Mouse (Mus musculus): Measurements from ENCODE around the gene Atxn2l. TPM values are rescaled to one million over a fixed set of nuclear protein-coding genes. Genes with fewer than 3 reads are reported as not detected.
"Not testable (repeated sequence)": the region's sequence is repeated elsewhere in the genome, so short reads cannot be mapped to it uniquely, and the experiment has no call there.

Atxn2l gene
- polyA plus RNA-seq, 1 experiment from 2014 or later, result 58.6 TPM

DNA sequence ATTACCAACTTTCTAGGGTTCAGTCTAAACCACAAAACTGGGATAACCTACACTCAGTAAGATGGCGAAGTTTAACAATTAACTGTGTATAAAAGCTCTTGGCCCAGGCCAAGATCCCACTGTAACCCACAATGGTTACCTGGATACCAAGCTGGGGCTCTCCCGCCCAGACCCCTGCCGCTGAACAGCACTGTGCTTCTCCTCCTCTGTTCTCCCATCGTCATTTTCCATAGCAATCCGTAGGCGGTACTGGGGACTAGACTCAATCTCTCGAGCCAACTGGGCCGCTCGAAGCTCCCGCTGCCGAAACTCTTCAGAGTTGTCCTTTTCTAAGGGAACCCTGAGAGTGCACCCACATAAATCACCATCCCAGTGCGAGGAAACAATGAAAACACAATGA, 5.3 kb downstream of the Atxn2l start:
- Histone ChIP-seq H3K27me3 (ENCODE audit: control insufficient read depth, insufficient read depth, low read length) (no peaks in the 10 kb centered on the region), H3K36me3 (ENCODE audit: control insufficient read depth, insufficient read depth, low read length) (peaks cover 64% of the 10 kb centered on the region), H3K4me3 (ENCODE audit: low read depth, low read length) (no peak overlapping the region), H3K27ac (ENCODE audit: low read depth, low read length) (no peak overlapping the region), H3K9ac (ENCODE audit: low read length) (no peak overlapping the region), H3K4me1 (ENCODE audit: control insufficient read depth, insufficient read depth, low read length) (peaks cover 4% of the 10 kb centered on the region; the same call in 1 of the 2 replicates), H3K4me2 (no peak overlapping the region), H3K9me3 (ENCODE audit: control insufficient read depth, low read length) (no peaks in the 10 kb centered on the region)
- ATAC-seq (ENCODE audit: low FRiP score), result no peak
- DNase-seq (ENCODE audit: low spot score, missing footprints), result peak; percentile 73
- 95% methylated on average over 12 of the region's 12 CpGs for WGBS

- DNase-seq (ENCODE audit: low spot score, missing footprints) (peak; percentile 21), ATAC-seq (ENCODE audit: low FRiP score) (no peak)
- WGBS, result 91% methylated on average over 5 of the region's 5 CpGs
Observed at GRCm38 (mm10) chr7:126496475-126496874, 6.8 kb downstream of the Atxn2l start.

DNA sequence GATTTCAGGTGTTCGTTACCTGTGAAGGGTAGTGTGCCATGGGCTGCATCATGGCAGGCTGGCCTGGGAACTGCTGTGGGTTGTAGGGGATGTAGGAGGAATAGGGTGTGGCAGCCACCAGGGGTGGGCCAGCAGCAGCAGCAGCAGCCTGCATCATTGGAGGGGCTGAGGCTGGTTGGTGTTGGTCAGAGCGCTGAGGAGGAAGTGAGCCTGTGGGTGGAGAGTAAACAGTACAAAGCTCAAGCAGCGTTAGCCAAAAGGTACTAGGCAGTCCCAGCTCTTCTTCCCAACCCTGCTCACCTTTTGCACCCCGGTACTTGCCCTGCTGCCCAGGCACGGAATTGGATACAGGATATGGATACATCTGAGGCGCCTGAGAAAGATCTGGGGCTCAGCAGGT, 9.1 kb downstream of the Atxn2l start:
- 86% methylated on average over 6 of the region's 6 CpGs for WGBS
- H3K4me1 ChIP-seq (ENCODE audit: control insufficient read depth, insufficient read depth, low read length), result no peaks in the 10 kb centered on the region
- peaks cover 53% of the 10 kb centered on the region for H3K36me3 ChIP-seq (ENCODE audit: control insufficient read depth, insufficient read depth, low read length)
- no peak overlapping the region for H3K27ac ChIP-seq (ENCODE audit: low read depth, low read length)
- no peak overlapping the region for H3K4me2 ChIP-seq
- DNase-seq (ENCODE audit: low spot score, missing footprints), result no peak
- no peaks in the 10 kb centered on the region for H3K9me3 ChIP-seq (ENCODE audit: control insufficient read depth, low read length)
- H3K9ac ChIP-seq (ENCODE audit: low read length), result no peak overlapping the region
- H3K27me3 ChIP-seq (ENCODE audit: control insufficient read depth, insufficient read depth, low read length), result no peaks in the 10 kb centered on the region
- H3K4me3 ChIP-seq (ENCODE audit: low read depth, low read length), result no peak overlapping the region
- ATAC-seq (ENCODE audit: low FRiP score), result no peak

More at GRCm38 (mm10) chr7:126496475-126496874, 6.8 kb downstream of the Atxn2l start:
- Histone ChIP-seq H3K27me3 (ENCODE audit: control insufficient read depth, insufficient read depth, low read length) (no peaks in the 10 kb centered on the region), H3K36me3 (ENCODE audit: control insufficient read depth, insufficient read depth, low read length) (peaks cover 71% of the 10 kb centered on the region), H3K4me2 (no peak overlapping the region), H3K4me1 (ENCODE audit: control insufficient read depth, insufficient read depth, low read length) (peaks cover 4% of the 10 kb centered on the region; the same call in 1 of the 2 replicates), H3K9ac (ENCODE audit: low read length) (no peak overlapping the region), H3K27ac (ENCODE audit: low read depth, low read length) (no peak overlapping the region), H3K4me3 (ENCODE audit: low read depth, low read length) (no peak overlapping the region), H3K9me3 (ENCODE audit: control insufficient read depth, low read length) (no peaks in the 10 kb centered on the region)

GRCm38 (mm10) chr7:126491973-126492372, 11.3 kb downstream of the Atxn2l start:
- peaks cover 6% of the 10 kb centered on the region; the same call in 1 of the 2 replicates for H3K4me1 ChIP-seq (ENCODE audit: control insufficient read depth, insufficient read depth, low read length)
- no peak overlapping the region for H3K4me2 ChIP-seq
- no peak for ATAC-seq (ENCODE audit: low FRiP score)
- DNase-seq (ENCODE audit: low spot score, missing footprints), result no peak
- H3K27ac ChIP-seq (ENCODE audit: low read depth, low read length), result no peak overlapping the region
- no peak overlapping the region for H3K9ac ChIP-seq (ENCODE audit: low read length)
- 65% methylated on average over 11 of the region's 11 CpGs for WGBS
- peaks cover 35% of the 10 kb centered on the region for H3K36me3 ChIP-seq (ENCODE audit: control insufficient read depth, insufficient read depth, low read length)
- no peak overlapping the region for H3K4me3 ChIP-seq (ENCODE audit: low read depth, low read length)
- no peaks in the 10 kb centered on the region for H3K27me3 ChIP-seq (ENCODE audit: control insufficient read depth, insufficient read depth, low read length)
- H3K9me3 ChIP-seq (ENCODE audit: control insufficient read depth, low read length), result no peaks in the 10 kb centered on the region

GRCm38 (mm10) chr7:126491005-126491404, 12.2 kb downstream of the Atxn2l start:
- Histone ChIP-seq H3K9me3 (ENCODE audit: control insufficient read depth, low read length) (no peaks in the 10 kb centered on the region), H3K27ac (ENCODE audit: low read depth, low read length) (no peak overlapping the region), H3K4me2 (no peak overlapping the region), H3K4me3 (ENCODE audit: low read depth, low read length) (no peak overlapping the region), H3K27me3 (ENCODE audit: control insufficient read depth, insufficient read depth, low read length) (no peaks in the 10 kb centered on the region), H3K9ac (ENCODE audit: low read length) (no peak overlapping the region), H3K36me3 (ENCODE audit: control insufficient read depth, insufficient read depth, low read length) (peaks cover 32% of the 10 kb centered on the region), H3K4me1 (ENCODE audit: control insufficient read depth, insufficient read depth, low read length) (peaks cover 6% of the 10 kb centered on the region; the same call in 1 of the 2 replicates)
- 91% methylated on average over 1 of the region's 1 CpGs for WGBS
- ATAC-seq (ENCODE audit: low FRiP score) (no peak), DNase-seq (ENCODE audit: low spot score, missing footprints) (no peak)

GRCm38 (mm10) chr7:126487617-126488385, 15.4 kb downstream of the Atxn2l start:
- WGBS, result 23% methylated on average over 22 of the region's 25 CpGs

DNA sequence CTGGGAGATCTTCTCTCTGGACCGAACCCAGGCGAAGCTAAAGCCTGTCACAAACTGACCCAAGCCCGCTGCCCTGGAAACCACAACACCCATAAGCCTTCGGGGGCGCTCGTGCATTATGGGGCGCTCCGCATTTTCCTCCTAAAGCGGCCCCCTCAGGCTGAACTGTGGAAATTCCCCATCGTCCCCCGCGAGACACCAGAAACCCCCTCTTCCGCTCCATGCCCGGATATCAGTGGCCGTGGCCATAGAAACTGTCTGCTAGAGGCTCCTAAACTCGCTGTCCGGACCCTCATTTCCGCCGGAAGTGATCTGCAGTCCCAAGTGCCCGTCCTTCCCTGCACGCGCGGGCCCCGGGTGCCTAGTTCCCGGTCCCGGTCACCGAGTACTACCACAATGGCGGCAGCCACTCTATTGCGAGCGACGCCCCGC, 16.2 kb downstream of the Atxn2l start, which contains the start of gene Tufm:
Gene Tufm, plus strand, starts transcription at position 310 of the 432 bp plus-strand sequence.
- no peaks in the 10 kb centered on the region for H3K27me3 ChIP-seq (ENCODE audit: control insufficient read depth, insufficient read depth, low read length)
- H3K4me3 ChIP-seq (ENCODE audit: low read depth, low read length), result peak within 1 kb of the TSS; percentile 64
- H3K4me1 ChIP-seq (ENCODE audit: control insufficient read depth, insufficient read depth, low read length), result peaks cover 6% of the 10 kb centered on the region; the same call in 1 of the 2 replicates
- peak within 1 kb of the TSS; percentile 74 for H3K9ac ChIP-seq (ENCODE audit: low read length)
- H3K4me2 ChIP-seq, result peak within 1 kb of the TSS; percentile 93
- H3K36me3 ChIP-seq (ENCODE audit: control insufficient read depth, insufficient read depth, low read length), result no peaks in the 10 kb centered on the region; the same call in 1 of the 2 replicates
- no peaks in the 10 kb centered on the region for H3K9me3 ChIP-seq (ENCODE audit: control insufficient read depth, low read length)
- DNase-seq (ENCODE audit: low spot score, missing footprints) (peak; percentile 99), ATAC-seq (ENCODE audit: low FRiP score) (peak; percentile 94)
- WGBS, result 0% methylated on average over 32 of the region's 32 CpGs
- H3K27ac ChIP-seq (ENCODE audit: low read depth, low read length), result no peak within 1 kb of the TSS; the same call in 1 of the 2 replicates

More at GRCm38 (mm10) chr7:126487617-126488385, 15.4 kb downstream of the Atxn2l start:
- H3K27me3 ChIP-seq (ENCODE audit: control insufficient read depth, insufficient read depth, low read length); H3K4me1 ChIP-seq (ENCODE audit: control insufficient read depth, insufficient read depth, low read length); H3K36me3 ChIP-seq (ENCODE audit: control insufficient read depth, insufficient read depth, low read length); H3K9me3 ChIP-seq (ENCODE audit: control insufficient read depth, low read length); DNase-seq (ENCODE audit: low spot score, missing footprints); H3K27ac ChIP-seq (ENCODE audit: low read depth, low read length): not testable (repeated sequence)
- Histone ChIP-seq H3K9ac (ENCODE audit: low read length) (peak overlapping the region; percentile 74), H3K4me2 (peak overlapping the region; percentile 93), H3K4me3 (ENCODE audit: low read depth, low read length) (peak overlapping the region; percentile 64)
- peak; percentile 53; the same call in 1 of the 2 replicates for ATAC-seq (ENCODE audit: low FRiP score)

DNA sequence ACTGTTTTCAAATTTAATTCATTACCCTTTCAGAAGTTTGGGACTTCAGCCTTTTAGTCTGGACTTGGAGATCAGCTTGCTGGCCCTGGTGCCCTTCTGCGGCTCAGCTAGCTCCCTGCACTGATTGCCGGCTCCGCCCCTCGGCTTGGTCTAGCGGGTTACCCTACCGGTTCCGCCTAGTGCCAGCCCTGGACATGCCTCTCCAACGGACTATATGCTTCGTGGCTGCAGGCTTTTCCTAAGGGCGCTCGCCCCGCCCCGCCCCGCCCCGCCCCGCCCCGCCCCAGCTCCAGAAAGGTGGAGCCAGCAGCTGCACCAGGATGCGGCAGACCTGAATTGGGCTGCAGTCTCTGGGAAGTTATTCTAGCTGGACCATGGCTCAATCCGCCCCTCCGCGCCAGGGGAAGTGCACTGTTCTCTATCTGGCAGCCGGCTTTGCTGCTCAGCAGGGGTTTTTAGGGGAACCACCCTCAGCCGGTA, 20.8 kb downstream of the Atxn2l start:
- peak; percentile 92 for DNase-seq (ENCODE audit: low spot score, missing footprints)
- no peaks in the 10 kb centered on the region for H3K36me3 ChIP-seq (ENCODE audit: control insufficient read depth, insufficient read depth, low read length)
- no peaks in the 10 kb centered on the region for H3K9me3 ChIP-seq (ENCODE audit: control insufficient read depth, low read length)
- no peaks in the 10 kb centered on the region for H3K4me1 ChIP-seq (ENCODE audit: control insufficient read depth, insufficient read depth, low read length)
- peak overlapping the region; percentile 40 for H3K4me2 ChIP-seq
- peak overlapping the region; percentile 17; the same call in 1 of the 2 replicates for H3K4me3 ChIP-seq (ENCODE audit: low read depth, low read length)
- ATAC-seq (ENCODE audit: low FRiP score), result peak; percentile 73
- no peak overlapping the region; the same call in 1 of the 2 replicates for H3K27ac ChIP-seq (ENCODE audit: low read depth, low read length)
- H3K9ac ChIP-seq (ENCODE audit: low read length), result peak overlapping the region; percentile 44
- H3K27me3 ChIP-seq (ENCODE audit: control insufficient read depth, insufficient read depth, low read length), result no peaks in the 10 kb centered on the region
- WGBS, result under 1% methylated on average over 23 of the region's 23 CpGs

GRCm38 (mm10) chr7:126481699-126482098, 21.5 kb downstream of the Atxn2l start:
- no peak overlapping the region for H3K4me2 ChIP-seq
- H3K36me3 ChIP-seq (ENCODE audit: control insufficient read depth, insufficient read depth, low read length), result no peaks in the 10 kb centered on the region
- 24% methylated on average over 5 of the region's 5 CpGs for WGBS
- DNase-seq (ENCODE audit: low spot score, missing footprints) (peak; percentile 84), ATAC-seq (ENCODE audit: low FRiP score) (no peak)
- no peaks in the 10 kb centered on the region for H3K9me3 ChIP-seq (ENCODE audit: control insufficient read depth, low read length)
- no peak overlapping the region for H3K9ac ChIP-seq (ENCODE audit: low read length)
- H3K4me1 ChIP-seq (ENCODE audit: control insufficient read depth, insufficient read depth, low read length), result no peaks in the 10 kb centered on the region
- H3K27ac ChIP-seq (ENCODE audit: low read depth, low read length), result no peak overlapping the region
- H3K27me3 ChIP-seq (ENCODE audit: control insufficient read depth, insufficient read depth, low read length), result no peaks in the 10 kb centered on the region
- no peak overlapping the region for H3K4me3 ChIP-seq (ENCODE audit: low read depth, low read length)

All from midbrain, embryonic 11.5 days (tissue).